Mouse (Mus musculus): ENCODE data around the gene Egfl8. TPM values are rescaled to one million over a fixed set of nuclear protein-coding genes. Genes with fewer than 3 reads are reported as not detected.

Gene Egfl8
- polyA plus RNA-seq, 1 experiment from 2014 or later, result 3.8 TPM

- H3K4me1 ChIP-seq (ENCODE audit: control insufficient read depth, insufficient read depth, low read length), result peaks cover 24% of the 10 kb centered on the region
- H3K4me2 ChIP-seq, result peak overlapping the region; percentile 67
These were observed 29.6 kb upstream of the Egfl8 start for GRCm38 (mm10) chr17:34645256-34645829.

DNA sequence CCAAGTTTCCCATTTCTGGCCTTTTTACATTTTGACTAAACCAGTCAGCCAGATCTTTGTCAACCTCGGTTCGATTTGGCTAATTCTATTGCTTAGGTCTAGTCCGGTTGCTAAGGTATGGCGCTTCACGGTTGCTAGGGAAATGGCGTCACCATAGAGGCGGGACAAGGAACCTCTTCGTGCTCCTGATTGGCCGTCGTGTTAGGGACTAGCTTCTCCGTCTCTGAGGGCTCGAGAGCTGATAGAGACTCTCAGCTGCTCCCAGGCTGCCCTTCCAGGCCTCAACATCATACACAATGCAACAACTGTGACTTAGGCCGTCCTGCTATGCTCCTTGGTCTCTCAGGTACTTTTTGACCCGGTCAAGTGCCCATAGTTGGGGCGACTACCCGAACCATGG is 28.8 kb upstream of the Egfl8 start, which contains the start of gene Fkbpl:
Fkbpl (plus strand) TSS at position 157 of the 400 bp plus-strand sequence.
- H3K36me3 ChIP-seq (ENCODE audit: control insufficient read depth, insufficient read depth, low read length), result 0 out of 2 replicates have a peak, but pooled peaks cover 4% of the 10 kb centered on the region
- WGBS, result under 1% methylated on average over 16 of the region's 16 CpGs
- DNase-seq (ENCODE audit: low spot score, missing footprints) (peak; percentile 100), ATAC-seq (ENCODE audit: low FRiP score) (peak; percentile 80)
- H3K4me2 ChIP-seq, result peak within 1 kb of the TSS; percentile 67
- no peak within 1 kb of the TSS; the same call in none of the 2 replicates for H3K27ac ChIP-seq (ENCODE audit: low read depth, low read length)
- no peaks in the 10 kb centered on the region for H3K27me3 ChIP-seq (ENCODE audit: control insufficient read depth, insufficient read depth, low read length)
- peaks cover 24% of the 10 kb centered on the region for H3K4me1 ChIP-seq (ENCODE audit: control insufficient read depth, insufficient read depth, low read length)
- peak within 1 kb of the TSS; percentile 50 for H3K4me3 ChIP-seq (ENCODE audit: low read depth, low read length)
- peak within 1 kb of the TSS; percentile 64 for H3K9ac ChIP-seq (ENCODE audit: low read length)
- no peaks in the 10 kb centered on the region for H3K9me3 ChIP-seq (ENCODE audit: control insufficient read depth, low read length)

More at GRCm38 (mm10) chr17:34645256-34645829, 29.6 kb upstream of the Egfl8 start:
- Histone ChIP-seq H3K4me3 (ENCODE audit: low read depth, low read length) (peak overlapping the region; percentile 50), H3K36me3 (ENCODE audit: control insufficient read depth, insufficient read depth, low read length) (0 out of 2 replicates have a peak, but pooled peaks cover 5% of the 10 kb centered on the region), H3K27ac (ENCODE audit: low read depth, low read length) (no peak overlapping the region; the same call in 1 of the 2 replicates), H3K27me3 (ENCODE audit: control insufficient read depth, insufficient read depth, low read length) (no peaks in the 10 kb centered on the region), H3K9me3 (ENCODE audit: control insufficient read depth, low read length) (no peaks in the 10 kb centered on the region), H3K9ac (ENCODE audit: low read length) (peak overlapping the region; percentile 64)
- ATAC-seq (ENCODE audit: low FRiP score) (no peak), DNase-seq (ENCODE audit: low spot score, missing footprints) (no peak)
- WGBS, result 49% methylated on average over 10 of the region's 10 CpGs

DNA sequence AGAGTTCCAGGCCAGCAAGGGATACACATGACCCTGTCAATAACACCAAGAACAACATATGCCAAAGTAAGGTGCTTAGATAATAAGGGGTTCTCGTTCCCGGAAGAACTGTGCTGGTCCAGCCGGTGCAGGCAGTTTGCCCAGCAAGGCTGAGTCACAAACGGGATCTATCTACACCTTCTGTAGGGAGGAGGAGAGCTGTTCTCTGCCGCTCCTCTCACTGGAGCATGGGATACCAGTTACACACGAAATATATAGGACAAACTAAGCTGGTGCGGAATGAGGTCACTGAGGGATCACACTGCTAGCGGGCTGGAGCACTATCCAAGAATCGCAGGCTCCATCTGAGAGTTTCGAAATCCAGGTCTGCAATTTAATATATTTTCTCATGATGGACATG is 28.2 kb upstream of the Egfl8 start:
- Histone ChIP-seq H3K9me3 (ENCODE audit: control insufficient read depth, low read length) (no peaks in the 10 kb centered on the region), H3K4me1 (ENCODE audit: control insufficient read depth, insufficient read depth, low read length) (peaks cover 24% of the 10 kb centered on the region), H3K9ac (ENCODE audit: low read length) (no peak overlapping the region), H3K4me2 (no peak overlapping the region), H3K27me3 (ENCODE audit: control insufficient read depth, insufficient read depth, low read length) (no peaks in the 10 kb centered on the region), H3K36me3 (ENCODE audit: control insufficient read depth, insufficient read depth, low read length) (0 out of 2 replicates have a peak, but pooled peaks cover under 1% of the 10 kb centered on the region), H3K4me3 (ENCODE audit: low read depth, low read length) (no peak overlapping the region), H3K27ac (ENCODE audit: low read depth, low read length) (no peak overlapping the region; the same call in 1 of the 2 replicates)
- ATAC-seq (ENCODE audit: low FRiP score) (no peak), DNase-seq (ENCODE audit: low spot score, missing footprints) (no peak)
- WGBS, result 85% methylated on average over 10 of the region's 10 CpGs

- WGBS, result 90% methylated on average over 4 of the region's 4 CpGs
- Histone ChIP-seq H3K4me2 (no peak overlapping the region), H3K4me3 (ENCODE audit: low read depth, low read length) (no peak overlapping the region), H3K9ac (ENCODE audit: low read length) (no peak overlapping the region), H3K27ac (ENCODE audit: low read depth, low read length) (no peak overlapping the region), H3K4me1 (ENCODE audit: control insufficient read depth, insufficient read depth, low read length) (peaks cover 22% of the 10 kb centered on the region), H3K36me3 (ENCODE audit: control insufficient read depth, insufficient read depth, low read length) (no peaks in the 10 kb centered on the region), H3K27me3 (ENCODE audit: control insufficient read depth, insufficient read depth, low read length) (no peaks in the 10 kb centered on the region), H3K9me3 (ENCODE audit: control insufficient read depth, low read length) (no peaks in the 10 kb centered on the region)
- no peak for DNase-seq (ENCODE audit: low spot score, missing footprints)
- no peak for ATAC-seq (ENCODE audit: low FRiP score)
These were observed 27.6 kb upstream of the Egfl8 start for GRCm38 (mm10) chr17:34643379-34643778.

GRCm38 (mm10) chr17:34641945-34642344 is 26.2 kb upstream of the Egfl8 start:
- DNase-seq (ENCODE audit: low spot score, missing footprints) (no peak), ATAC-seq (ENCODE audit: low FRiP score) (no peak)
- Histone ChIP-seq H3K27me3 (ENCODE audit: control insufficient read depth, insufficient read depth, low read length) (no peaks in the 10 kb centered on the region), H3K4me3 (ENCODE audit: low read depth, low read length) (no peak overlapping the region), H3K4me2 (no peak overlapping the region), H3K9me3 (ENCODE audit: control insufficient read depth, low read length) (no peaks in the 10 kb centered on the region), H3K4me1 (ENCODE audit: control insufficient read depth, insufficient read depth, low read length) (peaks cover 14% of the 10 kb centered on the region), H3K27ac (ENCODE audit: low read depth, low read length) (peak overlapping the region; percentile 82), H3K9ac (ENCODE audit: low read length) (no peak overlapping the region), H3K36me3 (ENCODE audit: control insufficient read depth, insufficient read depth, low read length) (no peaks in the 10 kb centered on the region)
- 85% methylated on average over 3 of the region's 3 CpGs for WGBS

- Histone ChIP-seq H3K27me3 (ENCODE audit: control insufficient read depth, insufficient read depth, low read length) (no peaks in the 10 kb centered on the region), H3K4me2 (no peak overlapping the region; the same call in 1 of the 2 replicates), H3K9me3 (ENCODE audit: control insufficient read depth, low read length) (no peaks in the 10 kb centered on the region), H3K4me3 (ENCODE audit: low read depth, low read length) (no peak overlapping the region), H3K27ac (ENCODE audit: low read depth, low read length) (peak overlapping the region; percentile 82), H3K9ac (ENCODE audit: low read length) (peak overlapping the region; percentile 53), H3K4me1 (ENCODE audit: control insufficient read depth, insufficient read depth, low read length) (peaks cover 14% of the 10 kb centered on the region), H3K36me3 (ENCODE audit: control insufficient read depth, insufficient read depth, low read length) (no peaks in the 10 kb centered on the region)
- ATAC-seq (ENCODE audit: low FRiP score) (peak; percentile 52), DNase-seq (ENCODE audit: low spot score, missing footprints) (peak; percentile 90)
- WGBS, result 13% methylated on average over 11 of the region's 11 CpGs
These were observed 25.2 kb upstream of the Egfl8 start for GRCm38 (mm10) chr17:34640778-34641601.

DNA sequence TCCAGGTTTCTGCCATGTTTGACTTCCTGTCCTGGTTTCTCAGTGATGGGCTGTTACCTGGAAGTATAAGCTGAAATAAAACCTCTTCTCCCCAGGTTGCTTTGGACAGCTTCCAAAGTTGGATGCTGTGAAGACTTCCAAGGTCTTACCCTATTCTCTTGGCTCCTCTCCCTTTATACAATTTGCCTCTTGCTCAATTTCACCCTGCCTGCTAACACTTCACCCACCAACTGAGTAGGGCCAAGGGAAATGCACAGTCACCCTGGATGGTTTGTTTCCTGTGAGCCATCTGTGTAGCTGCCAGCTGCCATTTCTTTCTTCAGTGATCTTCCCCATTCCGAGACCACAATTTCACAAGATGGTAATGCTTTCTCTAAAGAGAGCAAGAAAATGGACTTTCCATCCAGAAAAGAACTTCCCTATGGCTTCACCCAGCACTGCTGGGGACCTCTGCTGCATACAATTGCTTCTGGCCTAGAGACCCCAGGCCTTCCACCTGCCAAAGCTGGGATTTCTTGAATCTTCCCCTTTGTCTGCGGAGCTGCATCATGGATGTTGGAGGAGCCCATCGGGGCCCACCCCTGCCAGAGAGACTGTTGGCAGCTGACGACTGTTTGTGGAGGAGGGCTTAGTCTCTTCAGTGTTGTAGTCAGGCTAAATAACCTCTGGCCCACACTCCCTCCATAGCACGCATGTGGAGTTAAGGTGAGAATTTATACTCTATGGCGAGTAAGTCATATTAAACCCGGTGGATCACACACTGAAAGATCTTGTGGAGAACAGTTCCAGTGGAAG is 23.9 kb upstream of the Egfl8 start:
- peaks cover 7% of the 10 kb centered on the region for H3K4me1 ChIP-seq (ENCODE audit: control insufficient read depth, insufficient read depth, low read length)
- H3K27me3 ChIP-seq (ENCODE audit: control insufficient read depth, insufficient read depth, low read length), result no peaks in the 10 kb centered on the region
- no peak for ATAC-seq (ENCODE audit: low FRiP score)
- H3K9ac ChIP-seq (ENCODE audit: low read length), result no peak overlapping the region
- H3K4me3 ChIP-seq (ENCODE audit: low read depth, low read length), result no peak overlapping the region
- no peak overlapping the region for H3K27ac ChIP-seq (ENCODE audit: low read depth, low read length)
- no peaks in the 10 kb centered on the region for H3K9me3 ChIP-seq (ENCODE audit: control insufficient read depth, low read length)
- no peak for DNase-seq (ENCODE audit: low spot score, missing footprints)
- 86% methylated on average over 7 of the region's 7 CpGs for WGBS
- H3K36me3 ChIP-seq (ENCODE audit: control insufficient read depth, insufficient read depth, low read length), result no peaks in the 10 kb centered on the region
- no peak overlapping the region for H3K4me2 ChIP-seq

DNA sequence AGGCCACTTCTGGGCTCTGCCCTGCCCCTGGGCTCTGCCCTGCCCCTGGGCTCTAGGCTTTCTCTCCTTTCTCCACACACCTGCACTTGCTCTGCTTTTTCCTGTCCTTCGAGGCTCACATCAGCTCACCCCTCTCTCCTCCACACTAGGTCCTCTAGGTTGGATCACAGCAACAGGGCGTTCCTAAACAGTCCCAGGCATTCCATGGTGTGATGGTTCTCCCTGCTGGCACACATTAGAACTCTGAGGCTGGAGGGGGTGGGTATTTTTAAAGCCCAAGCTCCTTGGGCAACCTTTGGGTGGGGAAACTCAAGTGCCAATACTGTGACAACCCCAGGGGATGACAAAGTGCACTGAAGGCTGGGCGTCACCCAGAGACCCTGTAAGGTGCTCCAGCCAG is 21.7 kb upstream of the Egfl8 start:
- ATAC-seq (ENCODE audit: low FRiP score), result no peak
- no peaks in the 10 kb centered on the region for H3K36me3 ChIP-seq (ENCODE audit: control insufficient read depth, insufficient read depth, low read length)
- no peak overlapping the region for H3K4me2 ChIP-seq
- 60% methylated on average over 3 of the region's 3 CpGs for WGBS
- DNase-seq (ENCODE audit: low spot score, missing footprints), result no peak
- peaks cover 7% of the 10 kb centered on the region for H3K4me1 ChIP-seq (ENCODE audit: control insufficient read depth, insufficient read depth, low read length)
- no peak overlapping the region for H3K9ac ChIP-seq (ENCODE audit: low read length)
- no peak overlapping the region for H3K27ac ChIP-seq (ENCODE audit: low read depth, low read length)
- H3K4me3 ChIP-seq (ENCODE audit: low read depth, low read length), result no peak overlapping the region
- H3K9me3 ChIP-seq (ENCODE audit: control insufficient read depth, low read length), result no peaks in the 10 kb centered on the region
- peaks cover under 1% of the 10 kb centered on the region; the same call in 1 of the 2 replicates for H3K27me3 ChIP-seq (ENCODE audit: control insufficient read depth, insufficient read depth, low read length)
